Mouse (Mus musculus): Measurements from ENCODE around the gene Zic3.

Gene Zic3

GRCm38 (mm10) chrX:58022400-58022799 lies at the start of gene Zic3:
Gene Zic3 (plus strand): TSS chrX:58022700.
- in situ Hi-C loops (cut with MboI; ENCODE audit: low pct_unique_long_range_greater_than_20kb in 1 of 2, low sequenced_read_pairs in 2 of 2, unreplicated experiment in 1 of 2), result loop anchor here in 1 of 2 experiments (25.0 kb wide), 1 partner anchor 465 kb away; no protein-coding TSS in a partner anchor

- in situ Hi-C loops (cut with MboI; ENCODE audit: low pct_unique_long_range_greater_than_20kb in 1 of 2, low sequenced_read_pairs in 2 of 2, unreplicated experiment in 1 of 2), result no loop called here
Observed at GRCm38 (mm10) chrX:57982351-57982750, 40.1 kb upstream of the Zic3 start.

GRCm38 (mm10) chrX:57987455-57988109 lies 34.9 kb upstream of the Zic3 start:
- in situ Hi-C loops (cut with MboI; ENCODE audit: low pct_unique_long_range_greater_than_20kb in 1 of 2, low sequenced_read_pairs in 2 of 2, unreplicated experiment in 1 of 2), result no loop called here

GRCm38 (mm10) chrX:58013391-58013790 lies 9.1 kb upstream of the Zic3 start:
- in situ Hi-C loops (cut with MboI; ENCODE audit: low pct_unique_long_range_greater_than_20kb in 1 of 2, low sequenced_read_pairs in 2 of 2, unreplicated experiment in 1 of 2), result loop anchor here in 1 of 2 experiments (25.0 kb wide), 1 partner anchor 474 kb away; no protein-coding TSS in a partner anchor

- in situ Hi-C loops (cut with MboI; ENCODE audit: low pct_unique_long_range_greater_than_20kb in 1 of 2, low sequenced_read_pairs in 2 of 2, unreplicated experiment in 1 of 2), result loop anchor here in 1 of 2 experiments (25.0 kb wide), 1 partner anchor 473 kb away; no protein-coding TSS in a partner anchor
Observed at GRCm38 (mm10) chrX:58014093-58014492, 8.4 kb upstream of the Zic3 start.

- in situ Hi-C loops (cut with MboI; ENCODE audit: low pct_unique_long_range_greater_than_20kb in 1 of 2, low sequenced_read_pairs in 2 of 2, unreplicated experiment in 1 of 2), result loop anchor here in 1 of 2 experiments (25.0 kb wide), 1 partner anchor 473 kb away; no protein-coding TSS in a partner anchor
Observed at GRCm38 (mm10) chrX:58014761-58015160, 7.7 kb upstream of the Zic3 start.

GRCm38 (mm10) chrX:58015336-58015945 lies 7.1 kb upstream of the Zic3 start:
- in situ Hi-C loops (cut with MboI; ENCODE audit: low pct_unique_long_range_greater_than_20kb in 1 of 2, low sequenced_read_pairs in 2 of 2, unreplicated experiment in 1 of 2), result loop anchor here in 1 of 2 experiments (25.0 kb wide), 1 partner anchor 472 kb away; no protein-coding TSS in a partner anchor

- in situ Hi-C loops (cut with MboI; ENCODE audit: low pct_unique_long_range_greater_than_20kb in 1 of 2, low sequenced_read_pairs in 2 of 2, unreplicated experiment in 1 of 2), result loop anchor here in 1 of 2 experiments (25.0 kb wide), 1 partner anchor 469 kb away; no protein-coding TSS in a partner anchor
Observed at GRCm38 (mm10) chrX:58018720-58019119, 3.8 kb upstream of the Zic3 start.

GRCm38 (mm10) chrX:58019257-58019953 lies 3.1 kb upstream of the Zic3 start:
- in situ Hi-C loops (cut with MboI; ENCODE audit: low pct_unique_long_range_greater_than_20kb in 1 of 2, low sequenced_read_pairs in 2 of 2, unreplicated experiment in 1 of 2), result loop anchor here in 1 of 2 experiments (25.0 kb wide), 1 partner anchor 468 kb away; no protein-coding TSS in a partner anchor

- in situ Hi-C loops (cut with MboI; ENCODE audit: low pct_unique_long_range_greater_than_20kb in 1 of 2, low sequenced_read_pairs in 2 of 2, unreplicated experiment in 1 of 2), result loop anchor here in 1 of 2 experiments (25.0 kb wide), 1 partner anchor 640 kb away; the partner anchor contains the start of gene Rbmx
Observed at GRCm38 (mm10) chrX:58027631-58028030, 5.1 kb downstream of the Zic3 start.

GRCm38 (mm10) chrX:58028082-58028481 lies 5.6 kb downstream of the Zic3 start:
- in situ Hi-C loops (cut with MboI; ENCODE audit: low pct_unique_long_range_greater_than_20kb in 1 of 2, low sequenced_read_pairs in 2 of 2, unreplicated experiment in 1 of 2), result loop anchor here in 1 of 2 experiments (25.0 kb wide), 1 partner anchor 641 kb away; the partner anchor contains the start of gene Rbmx

GRCm38 (mm10) chrX:58028858-58029257 lies 6.4 kb downstream of the Zic3 start:
- in situ Hi-C loops (cut with MboI; ENCODE audit: low pct_unique_long_range_greater_than_20kb in 1 of 2, low sequenced_read_pairs in 2 of 2, unreplicated experiment in 1 of 2), result loop anchor here in 1 of 2 experiments (25.0 kb wide), 1 partner anchor 642 kb away; the partner anchor contains the start of gene Rbmx

GRCm38 (mm10) chrX:58030100-58030834 lies 7.8 kb downstream of the Zic3 start:
- in situ Hi-C loops (cut with MboI; ENCODE audit: low pct_unique_long_range_greater_than_20kb in 1 of 2, low sequenced_read_pairs in 2 of 2, unreplicated experiment in 1 of 2), result loop anchor here in 1 of 2 experiments (25.0 kb wide), 1 partner anchor 643 kb away; the partner anchor contains the start of gene Rbmx

- in situ Hi-C loops (cut with MboI; ENCODE audit: low pct_unique_long_range_greater_than_20kb in 1 of 2, low sequenced_read_pairs in 2 of 2, unreplicated experiment in 1 of 2), result loop anchor here in 1 of 2 experiments (25.0 kb wide), 1 partner anchor 644 kb away; the partner anchor contains the start of gene Rbmx
Observed at GRCm38 (mm10) chrX:58030835-58031670, 8.6 kb downstream of the Zic3 start.

- in situ Hi-C loops (cut with MboI; ENCODE audit: low pct_unique_long_range_greater_than_20kb in 1 of 2, low sequenced_read_pairs in 2 of 2, unreplicated experiment in 1 of 2), result loop anchor here in 1 of 2 experiments (25.0 kb wide), 1 partner anchor 645 kb away; the partner anchor contains the start of gene Rbmx
Observed at GRCm38 (mm10) chrX:58031671-58032605, 9.4 kb downstream of the Zic3 start.

- in situ Hi-C loops (cut with MboI; ENCODE audit: low pct_unique_long_range_greater_than_20kb in 1 of 2, low sequenced_read_pairs in 2 of 2, unreplicated experiment in 1 of 2), result loop anchor here in 1 of 2 experiments (25.0 kb wide), 1 partner anchor 645 kb away; the partner anchor contains the start of gene Rbmx
Observed at GRCm38 (mm10) chrX:58032622-58033021, 10.1 kb downstream of the Zic3 start.
